In the genomic region with DNA sequence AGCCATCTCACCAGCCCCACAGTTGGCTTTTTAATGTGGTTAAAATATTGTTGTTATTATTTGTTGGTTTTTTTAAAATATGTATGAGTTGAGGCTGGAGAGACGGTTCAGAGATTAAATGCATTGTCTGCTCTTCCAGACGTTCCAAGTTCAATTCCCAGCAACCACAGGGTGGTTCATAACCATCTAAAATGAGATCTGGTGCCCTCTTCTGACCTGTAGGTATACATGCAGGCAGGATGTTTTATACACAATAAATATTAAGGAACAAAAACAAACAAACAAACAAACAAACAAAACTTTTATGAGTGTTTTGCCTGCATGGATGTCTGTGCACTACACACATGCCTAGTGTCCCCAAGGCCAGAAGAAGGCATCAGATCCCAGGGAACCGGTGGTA, we compare ENCODE assay signal across 30 mouse cellular contexts. TPM values are rescaled to one million over a fixed set of nuclear protein-coding genes. Genes with fewer than 3 reads are reported as not detected.
DNase-seq lines count a peak whose midpoint lies in the region; ATAC-seq and TF ChIP-seq lines count a peak whose summit lies in the region.
"Had no signal": no experiment of that assay in that cellular context is flagged by ENCODE, and none has a peak within 500 bp of the region (broad histone marks: within the 10 kb centered on the region; RNA-seq: fewer than 3 reads in every experiment).

No protein-coding gene starts in this region.

- peak; percentile 3 for TF ChIP-seq RAD21 in CH12.LX (IDR thresholded peaks at IDR 0.05; ENCODE audit: low read depth, low read length)

- H3K27ac ChIP-seq in kidney, postnatal 0 days = no peak overlapping the region
- no peak overlapping the region for H3K27ac ChIP-seq in kidney, embryonic 16.5 days (ENCODE audit: low read length)
- H3K27ac ChIP-seq in CH12.LX (ENCODE audit: insufficient read depth, low read depth) (no peak overlapping the region), ES-Bruce4 (ENCODE audit: insufficient read depth, low read length) (peak overlapping the region; percentile 37)
- H3K27ac ChIP-seq: embryonic facial prominence, embryonic 12.5 days; hindbrain, embryonic 12.5 days; hindbrain, postnatal 0 days; macrophage; midbrain, embryonic 15.5 days; neural tube, embryonic 15.5 days; stomach, embryonic 15.5 days had no signal

- H3K4me2 ChIP-seq in kidney, postnatal 0 days (ENCODE audit: low read length) = no peak overlapping the region
- H3K4me2 ChIP-seq in kidney, embryonic 16.5 days (replicated peaks; ENCODE audit: low read depth, low read length) = no peak overlapping the region
- H3K4me2 ChIP-seq in CH12.LX (ENCODE audit: insufficient read depth, low read depth, poor library complexity, severe bottlenecking) = no peak overlapping the region
- H3K4me2 ChIP-seq: hindbrain, embryonic 12.5 days; midbrain, embryonic 15.5 days; neural tube, embryonic 15.5 days had no signal

- no peaks in the 10 kb centered on the region for H3K9me3 ChIP-seq in kidney, postnatal 0 days (replicated peaks; ENCODE audit: low read length)
- no peaks in the 10 kb centered on the region for H3K9me3 ChIP-seq in kidney, embryonic 16.5 days (ENCODE audit: low read length)
- peaks cover 4% of the 10 kb centered on the region for H3K9me3 ChIP-seq in CH12.LX (replicated peaks; ENCODE audit: low read length)
- no peaks in the 10 kb centered on the region for H3K9me3 ChIP-seq in ES-Bruce4 (replicated peaks; ENCODE audit: control insufficient read depth, insufficient read depth, low read length, poor library complexity, severe bottlenecking)
- H3K9me3 ChIP-seq: embryonic facial prominence, embryonic 12.5 days; hindbrain, embryonic 12.5 days; midbrain, embryonic 15.5 days; neural tube, embryonic 15.5 days; stomach, embryonic 15.5 days had no signal

- dilution Hi-C loops in CH12.LX (cut with MboI; ENCODE audit: extremely low pct_ligation_motif_present, extremely low pct_unique_long_range_greater_than_20kb, low sequenced_read_pairs) = no loop called here

- in situ Hi-C loops in CH12.LX (cut with MboI; ENCODE audit: low pct_ligation_motif_present, low pct_unique_long_range_greater_than_20kb, low sequenced_read_pairs) = no loop called here

- no peaks in the 10 kb centered on the region for H3K79me2 ChIP-seq in CH12.LX (replicated peaks; ENCODE audit: control insufficient read depth, extremely low read depth, insufficient read depth, poor library complexity, severe bottlenecking)

- peaks cover 7% of the 10 kb centered on the region; the same call in 1 of the 2 replicates for H3K4me1 ChIP-seq in kidney, postnatal 0 days (replicated peaks; ENCODE audit: insufficient read depth, low read length)
- peaks cover 9% of the 10 kb centered on the region for H3K4me1 ChIP-seq in kidney, embryonic 16.5 days (ENCODE audit: insufficient read depth, low read length)
- H3K4me1 ChIP-seq in CH12.LX (ENCODE audit: control insufficient read depth in 1 of 2, insufficient read depth in 2 of 2) = peaks cover 3 to 19% of the 10 kb centered on the region in 2 experiments; a peak in 2 of 4 replicates
- H3K4me1 ChIP-seq in ES-Bruce4 (ENCODE audit: control insufficient read depth, insufficient read depth, low read length) = no peaks in the 10 kb centered on the region

- no peak overlapping the region for H3K4me3 ChIP-seq in kidney, postnatal 0 days (replicated peaks; ENCODE audit: low read depth, low read length)
- no peak overlapping the region for H3K4me3 ChIP-seq in kidney, embryonic 16.5 days (ENCODE audit: low read length)
- no peak overlapping the region for H3K4me3 ChIP-seq in CH12.LX (replicated peaks in 1 of 3; ENCODE audit: low read depth in 2 of 3, low read length in 2 of 3, poor library complexity in 1 of 3)
- peak overlapping the region; percentile 49 for H3K4me3 ChIP-seq in ES-Bruce4 (ENCODE audit: low read depth, low read length)
- H3K4me3 ChIP-seq: hindbrain, embryonic 12.5 days; midbrain, embryonic 15.5 days; neural tube, embryonic 15.5 days had no signal

- no peak for DNase-seq in kidney, postnatal 0 days (ENCODE audit: low spot score)
- DNase-seq in CH12.LX (ENCODE audit: extremely low read depth) = no peak
- DNase-seq in ZHBTc4 (ENCODE audit: low read depth, low spot score) = peak; percentile 56
- DNase-seq: adrenal gland, adult 8-10 months; cerebellum, adult 9-11 months; gastrocnemius, postnatal 10 days; heart, postnatal 36 days; kidney, adult 8-10 months; kidney, postnatal 14 days; lung, adult 18-20 months; retina, postnatal 1 day; right cerebral cortex, postnatal 14 days; thymus, postnatal 14 days had no signal

- TF ChIP-seq CTCF in kidney, postnatal 0 days (IDR thresholded peaks at IDR 0.05; ENCODE audit: low read depth) = peak; percentile 19
- peak in 1 of 2 experiments; percentile 16; a peak in 1 of 4 replicates for TF ChIP-seq CTCF in CH12.LX (conservative IDR thresholded peaks at IDR 0.05 in 1 of 2, IDR thresholded peaks at IDR 0.05 in 1 of 2; ENCODE audit: low read depth in 2 of 2, low read length in 2 of 2)
- TF ChIP-seq CTCF in ES-Bruce4 (IDR thresholded peaks at IDR 0.05; ENCODE audit: low read depth, low read length) = no peak

- no peak for ATAC-seq in kidney, postnatal 0 days (replicated peaks; ENCODE audit: low FRiP score, low read depth)
- no peak for ATAC-seq in kidney, embryonic 16.5 days (ENCODE audit: low FRiP score, low TSS enrichment)
- no peak for ATAC-seq in frontal cortex, adult (ENCODE audit: low TSS enrichment)
- ATAC-seq in inflammation-experienced regulatory T-cells, adult 6 months = no peak
- ATAC-seq: CD4-positive, CD25-positive, alpha-beta regulatory T cell, adult 4 months; forebrain, embryonic 16.5 days; hindbrain, postnatal 0 days; lung, postnatal 0 days; midbrain, embryonic 15.5 days had no signal

- 85% methylated on average over 3 of the region's 3 CpGs for WGBS in kidney, postnatal 0 days
- WGBS in kidney, embryonic 16.5 days = 85% methylated on average over 3 of the region's 3 CpGs

- no peaks in the 10 kb centered on the region for H3K36me3 ChIP-seq in kidney, postnatal 0 days (ENCODE audit: insufficient read depth, low read length)
- no peaks in the 10 kb centered on the region for H3K36me3 ChIP-seq in kidney, embryonic 16.5 days (ENCODE audit: insufficient read depth, low read length)
- peaks cover 0 to 8% of the 10 kb centered on the region in 2 experiments for H3K36me3 ChIP-seq in CH12.LX (replicated peaks in 1 of 2; ENCODE audit: control insufficient read depth in 1 of 2, insufficient read depth in 1 of 2, low read length in 1 of 2)
- no peaks in the 10 kb centered on the region for H3K36me3 ChIP-seq in ES-Bruce4 (ENCODE audit: control insufficient read depth, insufficient read depth, low read length, poor library complexity, severe bottlenecking)
- H3K36me3 ChIP-seq: embryonic facial prominence, embryonic 12.5 days; hindbrain, embryonic 12.5 days; midbrain, embryonic 15.5 days; neural tube, embryonic 15.5 days; stomach, embryonic 15.5 days had no signal

- H3K9ac ChIP-seq in kidney, postnatal 0 days (ENCODE audit: low read depth, low read length) = no peak overlapping the region
- no peak overlapping the region for H3K9ac ChIP-seq in kidney, embryonic 16.5 days (replicated peaks; ENCODE audit: low read length)
- H3K9ac ChIP-seq in CH12.LX (ENCODE audit: insufficient read depth, low read depth) = no peak overlapping the region
- peak overlapping the region; percentile 94; the same call in 1 of the 2 replicates for H3K9ac ChIP-seq in ES-Bruce4 (ENCODE audit: low read depth, poor library complexity, severe bottlenecking)
- H3K9ac ChIP-seq: embryonic facial prominence, embryonic 12.5 days; hindbrain, embryonic 12.5 days; midbrain, embryonic 15.5 days; neural tube, embryonic 15.5 days; stomach, embryonic 15.5 days had no signal

- TF ChIP-seq POLR2A in CH12.LX (IDR thresholded peaks at IDR 0.05; ENCODE audit: low read depth, low read length) (no peak), ES-Bruce4 (IDR thresholded peaks at IDR 0.05; ENCODE audit: insufficient read depth, low read length) (no peak)

- TF ChIP-seq EP300 in CH12.LX (IDR thresholded peaks at IDR 0.05; ENCODE audit: low read length) (no peak), ES-Bruce4 (IDR thresholded peaks at IDR 0.05; ENCODE audit: insufficient read depth, low read depth, low read length) (no peak)

- H3K27me3 ChIP-seq in kidney, postnatal 0 days (ENCODE audit: insufficient read depth, low read length) = no peaks in the 10 kb centered on the region
- H3K27me3 ChIP-seq in kidney, embryonic 16.5 days (ENCODE audit: insufficient read depth, low read length) = no peaks in the 10 kb centered on the region
- H3K27me3 ChIP-seq in CH12.LX (replicated peaks) (no peaks in the 10 kb centered on the region), ES-Bruce4 (ENCODE audit: control insufficient read depth, insufficient read depth, low read length, poor library complexity, severe bottlenecking) (no peaks in the 10 kb centered on the region)
- H3K27me3 ChIP-seq: embryonic facial prominence, embryonic 12.5 days; hindbrain, embryonic 12.5 days; midbrain, embryonic 15.5 days; neural tube, embryonic 15.5 days; stomach, embryonic 15.5 days had no signal

RNA-seq across cellular contexts. Expression of a gene that starts 5.4 kb away (rescaled TPM):
- polyA plus RNA-seq in kidney, postnatal 0 days (2015; fragmentation: Nextera tagmentation; extraction: Ambion mirVana) = 26.1 and 27.4 TPM in 2 replicates
- 20.9 and 21.5 TPM in 2 replicates for polyA plus RNA-seq in kidney, embryonic 16.5 days (2015; fragmentation: Nextera tagmentation; extraction: Ambion mirVana)
- 2.1 and 2.4 TPM in 2 replicates for total RNA-seq in CH12.LX (2012; rRNA removed)
- not detected in 2 replicates for total RNA-seq in CH12.LX (2014; rRNA removed)
- polyA plus RNA-seq in CH12.LX (2012; ENCODE audit: insufficient read length, low read depth) = 3.3 and 3.4 TPM in 2 replicates
- 4.6 and 5.4 TPM in 2 replicates for polyA plus RNA-seq in ES-Bruce4 (2011; ENCODE audit: insufficient read depth, insufficient read length, low read depth, missing spikeins)
- 1 to 10 TPM; 1.5 to 3.2 (median 2.1) TPM for polyA plus RNA-seq in inflammation-experienced regulatory T-cells, adult 6 months (2017; shearing (Covaris generic))

RNA-seq across cellular contexts. Expression of a gene that starts 11.0 kb away (rescaled TPM):
- polyA plus RNA-seq in kidney, postnatal 0 days (2015; fragmentation: Nextera tagmentation; extraction: Ambion mirVana) = 664 and 686 TPM in 2 replicates
- 851 and 866 TPM in 2 replicates for polyA plus RNA-seq in kidney, embryonic 16.5 days (2015; fragmentation: Nextera tagmentation; extraction: Ambion mirVana)
- total RNA-seq in CH12.LX (2012; rRNA removed) (733 and 1,303 TPM in 2 replicates), CH12.LX (2014; rRNA removed) (1,570 and 1,645 TPM in 2 replicates)
- polyA plus RNA-seq in CH12.LX (2012; ENCODE audit: insufficient read length, low read depth) (758 and 807 TPM in 2 replicates), ES-Bruce4 (2011; ENCODE audit: insufficient read depth, insufficient read length, low read depth, missing spikeins) (377 and 389 TPM in 2 replicates)
- polyA plus RNA-seq in inflammation-experienced regulatory T-cells, adult 6 months (2017; shearing (Covaris generic)) = 10 to 100 TPM; 77.6 to 91.2 (median 82.5) TPM

RNA-seq across cellular contexts. Expression of a gene that starts 23.5 kb away (rescaled TPM):
- polyA plus RNA-seq in kidney, postnatal 0 days (2015; fragmentation: Nextera tagmentation; extraction: Ambion mirVana) = 0.43 and 0.59 TPM in 2 replicates
- polyA plus RNA-seq in kidney, embryonic 16.5 days (2015; fragmentation: Nextera tagmentation; extraction: Ambion mirVana) = 1.0 and 1.2 TPM in 2 replicates
- total RNA-seq in CH12.LX (2012; rRNA removed) = not detected in 2 replicates
- not detected in 2 replicates for total RNA-seq in CH12.LX (2014; rRNA removed)
- polyA plus RNA-seq in CH12.LX (2012; ENCODE audit: insufficient read length, low read depth) = 0.20 TPM in 1 of 2 replicates, not detected in the other
- 0.84 TPM in 1 of 2 replicates, not detected in the other for polyA plus RNA-seq in ES-Bruce4 (2011; ENCODE audit: insufficient read depth, insufficient read length, low read depth, missing spikeins)
- 1 to 10 TPM; 1.5 to 4.2 (median 3.4) TPM for polyA plus RNA-seq in inflammation-experienced regulatory T-cells, adult 6 months (2017; shearing (Covaris generic))
- total RNA-seq: adrenal gland, postnatal 4 days; gastrocnemius, postnatal 10 days; heart, postnatal 36 days; megakaryocyte-erythroid progenitor cell, adult 5-6 weeks had no signal
- polyA plus RNA-seq: heart, embryonic 11.5 days; macrophage had no signal

RNA-seq across cellular contexts. Expression of a gene that starts 26.2 kb away (rescaled TPM):
- polyA plus RNA-seq in kidney, postnatal 0 days (2015; fragmentation: Nextera tagmentation; extraction: Ambion mirVana) = 96.6 and 106 TPM in 2 replicates
- polyA plus RNA-seq in kidney, embryonic 16.5 days (2015; fragmentation: Nextera tagmentation; extraction: Ambion mirVana) = 174 TPM in 2 replicates
- total RNA-seq in CH12.LX (2012; rRNA removed) (107 and 126 TPM in 2 replicates), CH12.LX (2014; rRNA removed) (75.7 and 79.8 TPM in 2 replicates)
- polyA plus RNA-seq in CH12.LX (2012; ENCODE audit: insufficient read length, low read depth) (96.5 and 103 TPM in 2 replicates), ES-Bruce4 (2011; ENCODE audit: insufficient read depth, insufficient read length, low read depth, missing spikeins) (80.9 and 85.2 TPM in 2 replicates)
- 10 to 100 TPM; 69.1 to 81.5 (median 73.8) TPM for polyA plus RNA-seq in inflammation-experienced regulatory T-cells, adult 6 months (2017; shearing (Covaris generic))

RNA-seq across cellular contexts. Expression of a gene that starts 26.3 kb away (rescaled TPM):
- polyA plus RNA-seq in kidney, postnatal 0 days (2015; fragmentation: Nextera tagmentation; extraction: Ambion mirVana) = 85.1 and 91.2 TPM in 2 replicates
- 187 and 193 TPM in 2 replicates for polyA plus RNA-seq in kidney, embryonic 16.5 days (2015; fragmentation: Nextera tagmentation; extraction: Ambion mirVana)
- total RNA-seq in CH12.LX (2012; rRNA removed) (116 and 117 TPM in 2 replicates), CH12.LX (2014; rRNA removed) (188 and 229 TPM in 2 replicates)
- polyA plus RNA-seq in CH12.LX (2012; ENCODE audit: insufficient read length, low read depth) (171 and 224 TPM in 2 replicates), ES-Bruce4 (2011; ENCODE audit: insufficient read depth, insufficient read length, low read depth, missing spikeins) (162 and 187 TPM in 2 replicates)
- polyA plus RNA-seq in inflammation-experienced regulatory T-cells, adult 6 months (2017; shearing (Covaris generic)) = 100 to 1,000 TPM in 1 of 3 experiments, 10 to 100 TPM in 1, 1 to 10 TPM in 1; 7.6 to 142 (median 17.9) TPM
